Mouse (Mus musculus) myocyte (in vitro differentiated cells): ENCODE results near the gene Gprin3. TPM values are rescaled to one million over a fixed set of nuclear protein-coding genes. Genes with fewer than 3 reads are reported as not detected.

ENCODE experiments used
- H3K27me3 ChIP-seq: one replicate; pipeline ENCODE4 v1.6.1; 2011; ENCODE audit not compliant: control insufficient read depth, insufficient read depth, insufficient read length
- H3K36me3 ChIP-seq: one replicate; pipeline ENCODE4 v1.6.1; 2011; ENCODE audit not compliant: control insufficient read depth, insufficient read depth
- H3K4me2 ChIP-seq: one replicate; pipeline ENCODE4 v1.6.1; 2011; ENCODE audit warnings: low read depth, control low read depth
- H3K4me3 ChIP-seq: one replicate; pipeline ENCODE4 v1.5.1; 2011; ENCODE audit warnings: mild to moderate bottlenecking, control low read depth, moderate library complexity
- H3K79me2 ChIP-seq: one replicate; pipeline ENCODE4 v1.6.1; 2011; ENCODE audit not compliant: control insufficient read depth, insufficient read depth
- H3ac ChIP-seq: one replicate; pipeline ENCODE4 v1.6.1; 2011; ENCODE audit not compliant: control insufficient read depth, insufficient read length
- CEBPB ChIP-seq: IDR thresholded peaks from 2 replicates; pipeline ENCODE4 v1.6.1; 2011; ENCODE audit warnings: mild to moderate bottlenecking, moderate library complexity; ENCODE audit not compliant: poor library complexity, insufficient read depth, severe bottlenecking
- E2F4 ChIP-seq: IDR thresholded peaks from one replicate; pipeline ENCODE4 v1.6.1; 2011; ENCODE audit warnings: mild to moderate bottlenecking, control low read depth, moderate library complexity; ENCODE audit not compliant: insufficient read depth
- MAX ChIP-seq: IDR thresholded peaks from one replicate; pipeline ENCODE4 v1.6.1; 2011; ENCODE audit warnings: low read depth, mild to moderate bottlenecking, control low read depth
- MYOD1 ChIP-seq, 3 experiments: IDR thresholded peaks; one replicate each; pipeline ENCODE4 v1.6.1; 2011; ENCODE audit warnings: control low read depth in 2 of 3, low read depth in 2 of 3, mild to moderate bottlenecking in 2 of 3, moderate library complexity in 1 of 3; ENCODE audit not compliant: insufficient read length in 2 of 3, control insufficient read depth in 1 of 3
- MYOG ChIP-seq, 3 experiments: IDR thresholded peaks; one replicate each; pipeline ENCODE4 v1.6.1; 2011; ENCODE audit warnings: control low read depth in 2 of 3, low read depth in 2 of 3, mild to moderate bottlenecking in 2 of 3; ENCODE audit not compliant: insufficient read length in 2 of 3, control insufficient read depth in 1 of 3, insufficient read depth in 1 of 3
- POLR2A ChIP-seq: IDR thresholded peaks from one replicate; pipeline ENCODE4 v1.6.1; 2011; ENCODE audit warnings: low read depth, mild to moderate bottlenecking, control low read depth, moderate library complexity; ENCODE audit not compliant: insufficient read length
- POLR2AphosphoS2 ChIP-seq: IDR thresholded peaks from one replicate; pipeline ENCODE4 v1.6.1; 2011; ENCODE audit warnings: low read depth, control low read depth; ENCODE audit not compliant: insufficient read length
- REST ChIP-seq: IDR thresholded peaks from one replicate; pipeline ENCODE4 v1.6.1; 2011; ENCODE audit warnings: mild to moderate bottlenecking, control low read depth, moderate library complexity; ENCODE audit not compliant: insufficient read depth, insufficient read length
- SRF ChIP-seq: IDR thresholded peaks from one replicate; pipeline ENCODE4 v1.6.1; 2011; ENCODE audit warnings: low read depth; ENCODE audit not compliant: control insufficient read depth, insufficient read length
- TCF12 ChIP-seq: IDR thresholded peaks from one replicate; pipeline ENCODE4 v1.6.1; 2011; ENCODE audit warnings: mild to moderate bottlenecking, control low read depth; ENCODE audit not compliant: poor library complexity, insufficient read depth, severe bottlenecking
- TCF3 ChIP-seq: IDR thresholded peaks from one replicate; pipeline ENCODE4 v1.6.1; 2011; ENCODE audit warnings: low read depth, control low read depth; ENCODE audit not compliant: insufficient read length
- USF1 ChIP-seq: IDR thresholded peaks from one replicate; pipeline ENCODE4 v1.6.1; 2011; ENCODE audit warnings: low read depth, mild to moderate bottlenecking, control low read depth, moderate library complexity
- polyA plus RNA-seq: library from polyadenylated mRNA; unstranded; fragments of >200 nt; fragmentation: generic; extraction: Trizol; gene quantifications from one replicate; pipeline ENCODE4 v1.2.1, GENCODE M21; 2012; ENCODE audit warnings: missing spikeins

The Gprin3 gene
- polyA plus RNA-seq: 0.13 TPM

DNA sequence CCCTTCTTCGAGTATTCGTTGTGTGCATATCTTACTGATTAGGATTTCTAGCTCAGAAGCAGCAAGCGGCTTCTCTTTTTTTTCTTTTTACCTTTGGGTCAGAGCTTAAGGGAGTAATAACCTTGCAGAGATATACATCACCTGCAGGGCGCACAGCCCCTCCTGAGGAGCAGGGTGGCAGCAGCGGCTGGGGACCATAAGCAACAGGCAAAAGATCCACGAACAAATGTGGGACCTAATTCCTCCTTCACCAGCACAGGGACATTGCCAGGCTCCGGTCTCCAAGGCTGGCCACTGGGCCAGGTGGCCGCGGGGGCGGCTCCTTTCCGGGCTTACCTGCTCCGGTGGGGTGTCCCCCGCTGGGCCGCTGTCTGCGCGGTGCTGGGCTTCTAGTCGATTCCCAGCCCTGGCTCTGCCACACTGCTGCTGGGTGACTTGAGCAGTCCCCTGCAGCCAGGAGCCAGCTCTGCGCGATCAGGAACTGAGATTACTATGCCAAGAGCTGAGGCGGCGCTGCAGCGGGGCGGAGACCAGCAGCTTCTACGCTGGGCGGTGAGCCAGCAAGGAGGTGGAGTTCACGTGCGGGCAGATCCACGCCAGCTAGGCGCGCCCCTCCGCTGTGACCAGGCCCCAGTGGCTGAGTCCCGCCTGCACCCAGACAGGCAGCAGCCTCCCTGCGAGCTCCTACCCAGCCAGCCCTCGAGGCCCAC is at the start of gene Gprin3:
Gene Gprin3, minus strand, starts transcription at position 471 of the 710 bp plus-strand sequence.
- H3K4me3 ChIP-seq: no peak within 1 kb of the TSS
- H3K27me3 ChIP-seq: no peaks in the 10 kb centered on the region
- TF ChIP-seq MAX: no peak
- TF ChIP-seq POLR2A: peak; percentile 52
- peak in 1 of 3 experiments; percentile 21 for TF ChIP-seq MYOD1 (IDR thresholded peaks at IDR 0.05; ENCODE audit: control insufficient read depth in 1 of 3, insufficient read length in 2 of 3, low read depth in 2 of 3)
- TF ChIP-seq MYOG (IDR thresholded peaks at IDR 0.05; ENCODE audit: control insufficient read depth in 1 of 3, insufficient read depth in 1 of 3, insufficient read length in 2 of 3, low read depth in 2 of 3): peak in 1 of 3 experiments; percentile 14
- no peaks in the 10 kb centered on the region for H3K36me3 ChIP-seq
- no peaks in the 10 kb centered on the region for H3K79me2 ChIP-seq
- no peak within 1 kb of the TSS for H3ac ChIP-seq
- H3K4me2 ChIP-seq: peak within 1 kb of the TSS; percentile 63

DNA sequence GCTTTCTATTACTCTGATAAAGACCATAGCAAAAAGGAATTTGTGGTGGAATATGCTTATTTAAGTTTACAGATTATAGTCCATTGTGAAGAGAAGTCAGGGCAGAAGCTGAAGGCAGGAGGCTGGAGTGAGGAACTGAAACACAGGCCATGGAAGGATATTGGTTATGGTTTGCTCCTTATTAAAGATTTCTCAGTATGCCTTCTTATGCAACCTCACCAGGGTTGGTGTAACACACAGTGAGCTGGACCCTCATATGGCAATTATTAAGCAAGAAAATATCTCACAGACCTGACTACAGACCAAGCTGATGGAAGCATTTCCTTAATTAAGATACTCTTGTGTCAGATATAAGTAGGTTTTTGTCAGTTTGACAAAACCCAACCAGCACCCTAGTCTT is 32.8 kb upstream of the Gprin3 start:
- Histone ChIP-seq H3K4me3 (no peak overlapping the region), H3K27me3 (no peaks in the 10 kb centered on the region), H3K4me2 (no peak overlapping the region), H3K36me3 (no peaks in the 10 kb centered on the region), H3K79me2 (no peaks in the 10 kb centered on the region), H3ac (no peak overlapping the region)
- TF ChIP-seq TCF12: no peak
- no peak for TF ChIP-seq TCF3
- TF ChIP-seq MYOG (IDR thresholded peaks at IDR 0.05; ENCODE audit: control insufficient read depth in 1 of 3, insufficient read depth in 1 of 3, insufficient read length in 2 of 3, low read depth in 2 of 3): no peak
- TF ChIP-seq REST: no peak
- no peak for TF ChIP-seq POLR2A
- no peak for TF ChIP-seq POLR2AphosphoS2
- TF ChIP-seq SRF: no peak
- TF ChIP-seq MAX: no peak
- no peak for TF ChIP-seq USF1

DNA sequence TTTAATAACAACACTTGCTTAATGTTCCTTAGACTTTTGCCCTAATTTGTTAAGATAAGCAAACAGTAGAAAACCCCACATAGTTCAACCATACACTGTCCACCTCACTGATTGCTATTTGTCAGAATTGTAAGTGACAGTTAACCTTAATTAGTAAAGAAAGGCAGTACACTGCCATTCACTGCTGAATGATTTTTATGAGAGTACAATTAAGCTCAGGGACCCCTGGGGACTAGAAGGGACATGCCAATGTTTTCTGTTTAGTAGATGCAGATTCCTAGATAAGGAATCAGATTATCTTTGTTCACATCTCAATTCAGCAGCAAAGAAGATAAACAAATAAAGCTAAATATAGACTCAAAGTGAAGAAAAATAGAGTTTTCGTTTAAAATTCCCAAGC is 30.0 kb upstream of the Gprin3 start:
- TF ChIP-seq MYOG (IDR thresholded peaks at IDR 0.05; ENCODE audit: control insufficient read depth in 1 of 3, insufficient read depth in 1 of 3, insufficient read length in 2 of 3, low read depth in 2 of 3) (no peak), TCF12 (no peak), MAX (no peak), CEBPB (no peak), REST (no peak), E2F4 (no peak), MYOD1 (IDR thresholded peaks at IDR 0.05; ENCODE audit: control insufficient read depth in 1 of 3, insufficient read length in 2 of 3, low read depth in 2 of 3) (no peak), USF1 (no peak), POLR2A (no peak), SRF (no peak), POLR2AphosphoS2 (no peak), TCF3 (no peak)
- no peak overlapping the region for H3K4me2 ChIP-seq

DNA sequence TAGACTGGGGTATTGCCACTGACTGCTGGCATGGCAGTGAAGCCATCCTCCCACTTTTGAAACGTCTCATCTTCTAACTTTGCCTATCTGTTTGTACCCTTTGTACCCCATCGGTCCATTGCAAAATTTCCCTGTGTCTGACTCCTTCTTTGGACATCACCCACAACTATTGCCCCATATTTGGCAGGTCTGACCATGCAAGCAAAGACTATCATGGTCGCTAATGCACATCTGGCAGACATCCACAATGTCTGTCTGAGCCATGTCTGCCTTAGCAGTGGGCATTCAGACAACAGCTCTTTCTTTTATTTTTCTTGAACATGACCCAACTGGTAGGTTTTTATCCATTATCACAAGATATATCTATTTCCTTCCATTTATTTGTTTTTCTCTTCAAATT is 25.3 kb upstream of the Gprin3 start:
- Histone ChIP-seq H3ac (no peak overlapping the region), H3K4me2 (peak overlapping the region; percentile 45), H3K27me3 (no peaks in the 10 kb centered on the region), H3K36me3 (no peaks in the 10 kb centered on the region), H3K4me3 (no peak overlapping the region), H3K79me2 (no peaks in the 10 kb centered on the region)
- no peak for TF ChIP-seq POLR2AphosphoS2
- TF ChIP-seq E2F4: no peak
- TF ChIP-seq CEBPB: peak; percentile 90
- TF ChIP-seq SRF: peak; percentile 85

More for the DNA sequence above, 30.0 kb upstream of the Gprin3 start:
- H3K27me3 ChIP-seq: no peaks in the 10 kb centered on the region
- H3ac ChIP-seq: no peak overlapping the region
- no peaks in the 10 kb centered on the region for H3K79me2 ChIP-seq
- no peaks in the 10 kb centered on the region for H3K36me3 ChIP-seq
- H3K4me3 ChIP-seq: no peak overlapping the region

DNA sequence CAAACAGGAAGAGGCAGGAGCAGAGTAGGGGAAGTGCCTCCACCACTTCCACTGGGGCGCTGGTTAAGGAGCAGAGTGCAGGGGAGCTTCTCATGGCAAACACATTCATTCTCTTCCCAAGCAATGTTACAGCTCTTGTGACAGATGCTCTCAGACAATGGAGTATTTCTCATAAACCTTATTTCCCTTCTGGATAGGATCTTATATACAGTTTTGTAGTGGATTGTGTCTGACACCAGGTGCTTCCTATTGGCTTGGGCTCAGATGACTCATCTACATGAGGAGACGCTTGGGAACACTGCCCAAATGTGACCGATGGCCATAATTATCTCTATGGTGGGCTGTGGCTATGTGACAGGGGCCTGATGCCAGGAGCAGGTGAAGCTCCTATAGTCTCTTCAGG is 19.0 kb upstream of the Gprin3 start:
- no peak overlapping the region for H3K4me3 ChIP-seq
- H3K27me3 ChIP-seq: no peaks in the 10 kb centered on the region
- no peak overlapping the region for H3ac ChIP-seq
- no peak for TF ChIP-seq TCF12
- TF ChIP-seq MYOG (IDR thresholded peaks at IDR 0.05; ENCODE audit: control insufficient read depth in 1 of 3, insufficient read depth in 1 of 3, insufficient read length in 2 of 3, low read depth in 2 of 3): peak in 1 of 3 experiments; percentile 4
- TF ChIP-seq SRF: no peak
- TF ChIP-seq MYOD1 (IDR thresholded peaks at IDR 0.05; ENCODE audit: control insufficient read depth in 1 of 3, insufficient read length in 2 of 3, low read depth in 2 of 3): peak in 2 of 3 experiments; percentile 56 to 78
- no peaks in the 10 kb centered on the region for H3K36me3 ChIP-seq
- peak overlapping the region; percentile 8 for H3K4me2 ChIP-seq
- no peaks in the 10 kb centered on the region for H3K79me2 ChIP-seq
